Mouse (Mus musculus): Measurements from ENCODE around the gene Zfp781.
"Not testable (repeated sequence)": the region's sequence is repeated elsewhere in the genome, so short reads cannot be mapped to it uniquely, and the experiment has no call there.

The Zfp781 gene

DNA sequence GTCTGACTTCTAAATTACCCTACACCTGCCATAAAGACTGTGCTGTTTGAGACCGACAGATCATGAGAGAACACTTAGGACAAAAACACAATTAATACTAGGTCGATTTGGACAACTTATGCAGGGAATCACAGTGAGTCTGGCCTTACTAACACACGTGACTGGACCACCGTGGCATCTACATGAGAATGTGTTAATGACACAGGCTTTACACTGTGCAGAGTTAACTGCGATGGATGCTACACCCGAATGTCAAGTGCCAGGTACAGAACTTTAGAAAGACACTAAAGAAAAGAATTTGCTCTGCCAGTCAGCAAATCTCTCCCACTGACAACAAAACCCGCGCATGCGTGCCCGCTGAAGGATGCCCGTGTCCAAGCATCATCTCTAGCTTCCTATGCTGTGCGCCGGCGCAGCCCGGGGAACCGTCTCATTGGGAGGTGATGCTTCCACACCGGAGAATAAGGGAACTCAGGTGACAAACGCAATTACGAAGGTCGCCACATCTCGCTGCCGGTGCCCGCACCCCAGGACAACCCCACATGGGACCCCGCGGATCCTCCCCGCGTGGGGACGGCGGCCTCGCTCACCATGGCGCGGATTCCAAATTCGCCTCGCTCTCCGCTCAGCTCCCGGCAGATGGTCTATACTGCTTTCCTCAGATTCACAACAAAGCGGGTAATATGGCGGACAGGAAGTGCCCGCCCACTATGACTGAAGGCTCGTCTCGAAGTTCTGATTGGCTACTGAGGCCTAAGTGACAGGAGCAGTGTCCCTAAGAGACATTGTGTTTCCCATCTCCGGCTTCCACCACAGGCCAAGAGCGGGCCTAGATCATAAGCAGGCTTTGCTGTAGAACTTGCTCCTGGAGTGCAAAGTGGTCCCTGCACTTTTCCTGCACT is at the start of gene Zfp781:
TSS of gene Zfp781 (minus strand) at position 639 of the 902 bp plus-strand sequence.
- DNase-seq (ENCODE audit: low spot score) = not testable (repeated sequence)

DNA sequence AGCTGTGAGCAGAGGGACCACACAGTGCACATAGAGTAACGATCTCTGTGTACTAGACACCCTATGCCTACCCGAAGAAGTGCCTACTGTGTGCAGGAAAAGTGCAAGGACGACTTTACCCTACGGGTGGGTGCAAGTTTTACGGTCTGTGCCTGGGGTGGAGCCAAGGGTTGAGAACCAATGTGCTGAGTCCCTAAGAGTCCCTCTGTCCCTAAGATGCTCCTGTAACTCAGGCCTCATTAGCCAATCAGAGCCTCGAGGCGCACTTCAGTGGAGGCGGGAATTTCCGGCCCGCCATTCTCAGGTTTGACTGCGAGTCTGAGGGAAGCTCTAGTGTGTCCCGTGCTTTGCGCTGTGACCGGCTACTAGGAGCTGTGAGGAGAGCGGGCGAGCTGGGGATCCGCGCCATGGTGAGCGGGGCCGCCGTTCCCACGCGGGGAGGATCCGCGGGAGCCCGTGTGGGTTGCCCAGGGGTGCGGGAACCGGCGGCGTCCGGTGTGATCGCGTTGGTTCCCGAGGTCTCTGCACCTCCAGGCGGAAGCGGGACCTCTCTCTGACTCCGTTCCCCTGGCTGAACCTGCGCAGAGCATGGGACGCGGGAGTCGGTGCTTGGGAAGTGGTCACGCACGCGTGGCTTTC is 48.2 kb upstream of the Zfp781 start:
- not testable (repeated sequence) for DNase-seq (ENCODE audit: low spot score)

DNA sequence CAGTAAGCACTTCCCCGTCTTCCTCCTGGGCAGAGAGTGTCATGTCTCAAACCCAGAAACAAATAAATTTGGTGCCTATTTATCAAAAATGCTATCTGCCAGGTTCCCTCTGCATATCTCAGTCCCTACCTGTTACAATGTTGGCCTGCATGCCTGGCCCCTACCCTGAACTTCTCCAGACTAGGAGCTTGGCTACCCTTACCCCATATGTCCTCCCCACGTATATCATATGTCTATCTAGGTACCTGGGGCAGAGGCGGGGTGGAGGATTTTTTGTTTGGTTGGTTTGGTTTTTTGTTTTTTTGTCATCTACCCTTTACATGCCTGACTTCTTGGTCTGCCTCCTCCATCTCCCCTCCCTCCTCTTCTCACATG is 451 bp upstream of the Zfp781 start:
- not testable (repeated sequence) for DNase-seq (ENCODE audit: low spot score)

- not testable (repeated sequence) for DNase-seq (ENCODE audit: low spot score)
Measured at GRCm38 (mm10) chr10:81863409-81864407, 66.6 kb downstream of the Zfp781 start, which contains the start of gene Gm32687. TSS of gene Gm32687 (plus strand) at chr10:81863934.
